14 mouse cellular contexts compared by ENCODE assay signal in genomic region chr12:4390721-4391120, GRCm38 (mm10).
"Had no signal": no experiment of that assay in that cellular context is flagged by ENCODE, and none has a peak within 500 bp of the region (broad histone marks: within the 10 kb centered on the region; RNA-seq: fewer than 3 reads in every experiment).

No protein-coding gene starts in this region.

- H3K4me2 ChIP-seq: liver, embryonic 12.5 days; midbrain, embryonic 15.5 days; neural tube, embryonic 12.5 days had no signal

- H3K4me1 ChIP-seq: liver, embryonic 12.5 days; midbrain, embryonic 10.5 days; midbrain, embryonic 15.5 days; neural tube, embryonic 12.5 days had no signal

- H3K27ac ChIP-seq: kidney, postnatal 0 days; limb, embryonic 10.5 days; liver, embryonic 12.5 days; midbrain, embryonic 10.5 days; midbrain, embryonic 15.5 days; neural tube, embryonic 12.5 days had no signal

- H3K36me3 ChIP-seq: limb, embryonic 10.5 days; liver, embryonic 12.5 days; midbrain, embryonic 10.5 days; midbrain, embryonic 15.5 days; neural tube, embryonic 12.5 days had no signal

- H3K9me3 ChIP-seq: limb, embryonic 10.5 days; liver, embryonic 12.5 days; midbrain, embryonic 10.5 days; midbrain, embryonic 15.5 days; neural tube, embryonic 12.5 days had no signal

- ATAC-seq: liver, embryonic 12.5 days; midbrain, embryonic 15.5 days had no signal

- DNase-seq: kidney, adult 9 months; kidney, postnatal 36 days; lung, postnatal 4 days; retina, postnatal 1 day; right cerebral cortex, postnatal 4 days; spleen, adult 18-20 months; thymus, adult 2 months; thymus, postnatal 25 days had no signal

- H3K4me3 ChIP-seq: limb, embryonic 10.5 days; liver, embryonic 12.5 days; midbrain, embryonic 10.5 days; midbrain, embryonic 15.5 days; neural tube, embryonic 12.5 days had no signal

- H3K27me3 ChIP-seq: liver, embryonic 12.5 days; midbrain, embryonic 15.5 days; neural tube, embryonic 12.5 days had no signal

- H3K9ac ChIP-seq: liver, embryonic 12.5 days; midbrain, embryonic 15.5 days; neural tube, embryonic 12.5 days had no signal
